Mouse (Mus musculus) ES-Bruce4 (cell line): ENCODE measurements around the gene Ccl28. TPM values are rescaled to one million over a fixed set of nuclear protein-coding genes. Genes with fewer than 3 reads are reported as not detected.

Experiments used
- H3K27ac ChIP-seq: 2 replicates; pipeline ENCODE4 v1.5.1; 2012; ENCODE audit warnings: low read length, inconsistent platforms; ENCODE audit not compliant: insufficient read depth
- H3K27me3 ChIP-seq: 2 replicates; pipeline ENCODE4 v1.6.1; 2012; ENCODE audit warnings: mild to moderate bottlenecking, low read length, inconsistent platforms; ENCODE audit not compliant: control insufficient read depth, poor library complexity, insufficient read depth, severe bottlenecking
- H3K36me3 ChIP-seq: 2 replicates; pipeline ENCODE4 v1.6.1; 2012; ENCODE audit warnings: inconsistent platforms, mild to moderate bottlenecking, low read length, moderate library complexity; ENCODE audit not compliant: control insufficient read depth, poor library complexity, insufficient read depth, severe bottlenecking
- H3K4me1 ChIP-seq: one replicate; pipeline ENCODE4 v1.8.1; 2011; ENCODE audit warnings: low read length; ENCODE audit not compliant: control insufficient read depth, insufficient read depth
- H3K4me3 ChIP-seq: 2 replicates; pipeline ENCODE4 v1.5.1; 2011; ENCODE audit warnings: low read depth, mild to moderate bottlenecking, low read length
- H3K9ac ChIP-seq: 2 replicates; pipeline ENCODE4 v1.6.1; 2012; ENCODE audit warnings: low read depth, mild to moderate bottlenecking, inconsistent platforms; ENCODE audit not compliant: poor library complexity, severe bottlenecking
- H3K9me3 ChIP-seq: replicated peaks from 2 replicates; pipeline ENCODE4 v1.6.1; 2012; ENCODE audit warnings: mild to moderate bottlenecking, low read length, inconsistent platforms; ENCODE audit not compliant: control insufficient read depth, poor library complexity, insufficient read depth, severe bottlenecking
- CTCF ChIP-seq: IDR thresholded peaks from one replicate; pipeline ENCODE4 v1.8.1; 2011; ENCODE audit warnings: low read depth, low read length
- EP300 ChIP-seq: IDR thresholded peaks from 2 replicates; pipeline ENCODE4 v1.6.1; 2011; ENCODE audit warnings: low read depth, low read length; ENCODE audit not compliant: insufficient read depth
- POLR2A ChIP-seq: IDR thresholded peaks from one replicate; pipeline ENCODE4 v1.8.1; 2011; ENCODE audit warnings: low read length; ENCODE audit not compliant: insufficient read depth
- polyA plus RNA-seq: library from polyadenylated mRNA; stranded (reverse); fragments of >200 nt; gene quantifications from 2 replicates; pipeline ENCODE4 v1.2.4, GENCODE M21; 2011; ENCODE audit warnings: low read depth; ENCODE audit not compliant: missing spikeins, insufficient read depth, insufficient read length

The Ccl28 gene
- polyA plus RNA-seq, 1 experiment, result 0.75 TPM

GRCm38 (mm10) chr13:119637837-119638236, 14.2 kb downstream of the Ccl28 start:
- Histone ChIP-seq H3K27ac (no peak overlapping the region), H3K4me1 (no peaks in the 10 kb centered on the region), H3K36me3 (no peaks in the 10 kb centered on the region), H3K9ac (no peak overlapping the region), H3K9me3 (no peaks in the 10 kb centered on the region), H3K27me3 (no peaks in the 10 kb centered on the region), H3K4me3 (no peak overlapping the region)
- no peak for TF ChIP-seq EP300
- TF ChIP-seq CTCF, result no peak
- no peak for TF ChIP-seq POLR2A

GRCm38 (mm10) chr13:119638449-119638848, 14.8 kb downstream of the Ccl28 start:
- H3K36me3 ChIP-seq, result no peaks in the 10 kb centered on the region
- H3K27ac ChIP-seq, result no peak overlapping the region
- no peaks in the 10 kb centered on the region for H3K4me1 ChIP-seq
- H3K9me3 ChIP-seq, result no peaks in the 10 kb centered on the region
- no peaks in the 10 kb centered on the region for H3K27me3 ChIP-seq
- no peak overlapping the region for H3K9ac ChIP-seq
- no peak for TF ChIP-seq POLR2A
- no peak overlapping the region for H3K4me3 ChIP-seq

- H3K27me3 ChIP-seq, result no peaks in the 10 kb centered on the region
- H3K9me3 ChIP-seq, result no peaks in the 10 kb centered on the region
- no peak overlapping the region for H3K9ac ChIP-seq
- no peak for TF ChIP-seq EP300
- no peak for TF ChIP-seq CTCF
- no peak for TF ChIP-seq POLR2A
- H3K4me3 ChIP-seq, result no peak overlapping the region
- no peaks in the 10 kb centered on the region for H3K4me1 ChIP-seq
- H3K27ac ChIP-seq, result no peak overlapping the region
- no peaks in the 10 kb centered on the region for H3K36me3 ChIP-seq
These were observed 15.7 kb downstream of the Ccl28 start for GRCm38 (mm10) chr13:119639302-119639701.

GRCm38 (mm10) chr13:119640504-119640903, 16.9 kb downstream of the Ccl28 start:
- no peak for TF ChIP-seq EP300
- no peak for TF ChIP-seq CTCF
- TF ChIP-seq POLR2A, result no peak
- Histone ChIP-seq H3K36me3 (no peaks in the 10 kb centered on the region), H3K4me1 (no peaks in the 10 kb centered on the region), H3K27me3 (no peaks in the 10 kb centered on the region), H3K4me3 (no peak overlapping the region), H3K9me3 (no peaks in the 10 kb centered on the region), H3K27ac (no peak overlapping the region), H3K9ac (no peak overlapping the region)

- Histone ChIP-seq H3K36me3 (no peaks in the 10 kb centered on the region), H3K27me3 (no peaks in the 10 kb centered on the region), H3K9me3 (no peaks in the 10 kb centered on the region), H3K4me1 (no peaks in the 10 kb centered on the region), H3K27ac (no peak overlapping the region), H3K4me3 (no peak overlapping the region), H3K9ac (no peak overlapping the region)
- no peak for TF ChIP-seq CTCF
- no peak for TF ChIP-seq EP300
- no peak for TF ChIP-seq POLR2A
These were observed 17.5 kb downstream of the Ccl28 start for GRCm38 (mm10) chr13:119641145-119641544.

- Histone ChIP-seq H3K4me3 (no peak overlapping the region), H3K9ac (no peak overlapping the region), H3K36me3 (no peaks in the 10 kb centered on the region), H3K27ac (no peak overlapping the region), H3K27me3 (no peaks in the 10 kb centered on the region), H3K9me3 (no peaks in the 10 kb centered on the region), H3K4me1 (no peaks in the 10 kb centered on the region)
- no peak for TF ChIP-seq CTCF
- no peak for TF ChIP-seq EP300
- no peak for TF ChIP-seq POLR2A
These were observed 21.1 kb downstream of the Ccl28 start for GRCm38 (mm10) chr13:119644769-119645168.

GRCm38 (mm10) chr13:119646511-119646910, 22.9 kb downstream of the Ccl28 start:
- Histone ChIP-seq H3K9ac (no peak overlapping the region), H3K4me1 (no peaks in the 10 kb centered on the region), H3K4me3 (no peak overlapping the region), H3K36me3 (no peaks in the 10 kb centered on the region), H3K9me3 (no peaks in the 10 kb centered on the region), H3K27ac (no peak overlapping the region), H3K27me3 (no peaks in the 10 kb centered on the region)
- no peak for TF ChIP-seq CTCF
